Mouse (Mus musculus) olfactory bulb, adult 2 months (tissue): ENCODE data around the gene Acap3. TPM values are rescaled to one million over a fixed set of nuclear protein-coding genes. Genes with fewer than 3 reads are reported as not detected.

ENCODE experiments used
- H3K27ac ChIP-seq: fragments of 200-500 bp; 2 replicates; pipeline ENCODE4 v1.5.1; 2012; ENCODE audit warnings: low read depth, low read length; ENCODE audit not compliant: insufficient read depth
- H3K4me1 ChIP-seq: fragments of 200-500 bp; 2 replicates; pipeline ENCODE4 v1.6.1; 2012; ENCODE audit warnings: low read length; ENCODE audit not compliant: control insufficient read depth, insufficient read depth
- H3K4me3 ChIP-seq: fragments of 200-500 bp; 2 replicates; pipeline ENCODE4 v1.5.1; 2012; ENCODE audit warnings: mild to moderate bottlenecking, low read depth, low read length, moderate library complexity; ENCODE audit not compliant: insufficient read depth
- CTCF ChIP-seq: fragments of 200-500 bp; IDR thresholded peaks from 2 replicates; pipeline ENCODE4 v1.5.1; 2012; ENCODE audit warnings: low read depth, mild to moderate bottlenecking, low read length, moderate library complexity; ENCODE audit not compliant: insufficient read depth
- POLR2A ChIP-seq: fragments of 200-500 bp; IDR thresholded peaks from 2 replicates; pipeline ENCODE4 v1.6.1; 2012; ENCODE audit warnings: mild to moderate bottlenecking, low read depth, low read length, moderate library complexity; ENCODE audit not compliant: insufficient read depth
- WGBS: fragments of 180-500 bp; shearing (Covaris S2); methylation state at CpG from one replicate; pipeline ENCODE4 v1.1.7; 2018; 5-methylcytosine and 5-hydroxymethylcytosine counted together
- polyA plus RNA-seq: library from polyadenylated mRNA; stranded (reverse); fragments of >200 nt; gene quantifications from 2 replicates; pipeline ENCODE4 v1.2.4, GENCODE M21; 2012; ENCODE audit warnings: low replicate concordance; ENCODE audit not compliant: missing spikeins, insufficient read depth, insufficient read length

Gene Acap3
- polyA plus RNA-seq, 1 experiment: not detected

GRCm38 (mm10) chr4:155851951-155852411 lies 39.6 kb upstream of the Acap3 start:
- TF ChIP-seq CTCF (no peak), POLR2A (no peak)
- H3K4me1 ChIP-seq: peaks cover 26% of the 10 kb centered on the region
- no peak overlapping the region for H3K4me3 ChIP-seq
- no peak overlapping the region for H3K27ac ChIP-seq
- 68% methylated on average over 2 of the region's 2 CpGs for WGBS

DNA sequence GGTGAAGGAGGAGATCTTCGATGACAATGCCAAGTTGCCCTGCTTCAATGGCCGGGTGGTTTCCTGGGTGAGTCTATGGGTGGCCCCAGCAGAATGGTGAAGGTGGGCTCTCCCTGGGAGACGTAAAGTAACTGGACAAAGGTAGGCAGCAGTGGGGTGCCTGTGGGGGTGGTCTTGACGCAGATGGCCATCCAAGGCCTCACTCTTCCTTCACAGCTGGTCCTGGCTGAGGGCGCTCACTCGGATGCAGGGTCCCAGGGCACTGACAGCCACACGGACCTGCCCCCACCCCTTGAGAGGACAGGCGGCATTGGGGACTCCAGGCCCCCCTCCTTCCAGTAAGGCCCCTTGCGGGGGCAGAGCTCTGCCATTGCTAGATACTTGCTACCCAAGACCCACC lies 38.2 kb upstream of the Acap3 start:
- no peak for TF ChIP-seq POLR2A
- TF ChIP-seq CTCF: no peak
- Histone ChIP-seq H3K27ac (no peak overlapping the region), H3K4me1 (peaks cover 19% of the 10 kb centered on the region), H3K4me3 (no peak overlapping the region)
- 90% methylated on average over 9 of the region's 9 CpGs for WGBS

GRCm38 (mm10) chr4:155854991-155855390 lies 36.6 kb upstream of the Acap3 start:
- WGBS: 96% methylated on average over 12 of the region's 12 CpGs
- no peak overlapping the region for H3K27ac ChIP-seq

DNA sequence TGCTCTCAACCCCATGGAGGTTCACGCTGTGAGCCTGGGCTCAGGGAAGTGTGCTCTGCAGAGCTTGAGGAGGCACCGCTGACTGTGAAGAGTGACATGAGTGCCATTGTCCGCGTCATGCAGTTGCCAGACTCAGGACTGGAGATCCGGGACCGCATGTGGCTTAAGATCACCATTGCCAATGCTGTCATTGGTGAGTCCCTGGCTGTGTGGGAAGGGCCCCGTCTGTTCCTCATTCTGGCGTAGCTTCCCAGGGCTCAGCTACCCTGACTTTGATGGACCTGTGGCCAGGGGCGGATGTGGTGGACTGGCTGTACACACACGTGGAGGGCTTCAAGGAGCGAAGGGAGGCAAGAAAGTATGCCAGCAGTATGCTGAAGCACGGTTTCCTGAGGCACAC lies 35.6 kb upstream of the Acap3 start:
- H3K4me3 ChIP-seq: no peak overlapping the region
- WGBS: 92% methylated on average over 12 of the region's 12 CpGs
- 0 out of 2 replicates have a peak, but pooled peaks cover 12% of the 10 kb centered on the region for H3K4me1 ChIP-seq
- no peak for TF ChIP-seq CTCF
- no peak for TF ChIP-seq POLR2A
- H3K27ac ChIP-seq: no peak overlapping the region

More at GRCm38 (mm10) chr4:155854991-155855390, 36.6 kb upstream of the Acap3 start:
- no peak for TF ChIP-seq POLR2A
- no peak for TF ChIP-seq CTCF
- 0 out of 2 replicates have a peak, but pooled peaks cover 13% of the 10 kb centered on the region for H3K4me1 ChIP-seq
- no peak overlapping the region for H3K4me3 ChIP-seq

DNA sequence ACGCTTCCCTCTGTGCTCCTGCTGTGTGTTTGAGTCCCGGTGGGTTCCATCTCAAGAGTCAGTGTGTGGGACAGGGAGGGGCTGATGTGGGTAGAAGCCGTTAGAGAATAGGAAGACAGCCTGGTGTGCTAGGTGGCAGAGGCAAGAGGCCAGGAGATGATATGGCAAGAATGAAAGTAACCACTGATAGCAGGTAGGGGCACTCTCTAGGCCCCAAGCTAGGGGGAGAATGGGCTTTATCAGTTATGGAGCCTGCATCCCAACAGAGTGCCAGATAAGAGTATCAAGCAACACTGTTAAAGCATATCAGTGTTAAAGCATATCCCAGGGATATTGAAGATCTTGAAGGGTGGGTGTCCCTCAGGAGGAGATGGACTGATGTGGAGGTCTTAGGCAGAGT lies 34.7 kb upstream of the Acap3 start:
- WGBS: 38% methylated on average over 3 of the region's 3 CpGs
- H3K27ac ChIP-seq: no peak overlapping the region
- H3K4me3 ChIP-seq: no peak overlapping the region
- 0 out of 2 replicates have a peak, but pooled peaks cover 4% of the 10 kb centered on the region for H3K4me1 ChIP-seq
- TF ChIP-seq POLR2A (no peak), CTCF (no peak)

GRCm38 (mm10) chr4:155859318-155859717 lies 32.3 kb upstream of the Acap3 start:
- 37% methylated on average over 13 of the region's 13 CpGs for WGBS
- peaks cover 5% of the 10 kb centered on the region; the same call in 1 of the 2 replicates for H3K4me1 ChIP-seq
- no peak for TF ChIP-seq POLR2A
- H3K27ac ChIP-seq: no peak overlapping the region
- H3K4me3 ChIP-seq: no peak overlapping the region

GRCm38 (mm10) chr4:155861787-155862186 lies 29.8 kb upstream of the Acap3 start:
- Histone ChIP-seq H3K4me1 (peaks cover 5% of the 10 kb centered on the region; the same call in 1 of the 2 replicates), H3K4me3 (no peak overlapping the region), H3K27ac (no peak overlapping the region)
- 91% methylated on average over 7 of the region's 7 CpGs for WGBS
- no peak for TF ChIP-seq POLR2A
- TF ChIP-seq CTCF: no peak

GRCm38 (mm10) chr4:155863001-155863400 lies 28.6 kb upstream of the Acap3 start, which contains the start of gene Tas1r3:
Gene Tas1r3 (minus strand): TSS chr4:155863362.
- H3K4me1 ChIP-seq: peaks cover 5% of the 10 kb centered on the region; the same call in 1 of the 2 replicates
- TF ChIP-seq POLR2A (no peak), CTCF (no peak)
- no peak within 1 kb of the TSS for H3K27ac ChIP-seq
- 77% methylated on average over 5 of the region's 5 CpGs for WGBS
- H3K4me3 ChIP-seq: no peak within 1 kb of the TSS

- TF ChIP-seq POLR2A (no peak), CTCF (no peak)
- 11% methylated on average over 22 of the region's 22 CpGs for WGBS
- peaks cover 15% of the 10 kb centered on the region for H3K4me1 ChIP-seq
- H3K27ac ChIP-seq: no peak overlapping the region
- H3K4me3 ChIP-seq: peak overlapping the region; percentile 78
Measured at GRCm38 (mm10) chr4:155868614-155869298, 22.9 kb upstream of the Acap3 start.
